Mouse (Mus musculus) T-helper 2 cell (primary cell): ENCODE results near the gene Atrn.
"Not testable (repeated sequence)": the region's sequence is repeated elsewhere in the genome, so short reads cannot be mapped to it uniquely, and the experiment has no call there.

Source experiments
- in situ Hi-C: fragments of 300-600 bp; cut with MboI, MseI; formaldehyde crosslinking; loops from one replicate; pipeline ENCODE4 v1.15.1; 2025; ENCODE audit warnings: high pct_unique_total_duplicates

Atrn gene

GRCm38 (mm10) chr2:130958906-130959305 is 52.6 kb downstream of the Atrn start:
- in situ Hi-C loops, result no loop called here

- in situ Hi-C loops, result no loop called here
Measured at GRCm38 (mm10) chr2:130961851-130962250, 55.6 kb downstream of the Atrn start.

- in situ Hi-C loops, result no loop called here
Measured at GRCm38 (mm10) chr2:130965042-130965441, 58.7 kb downstream of the Atrn start.

- in situ Hi-C loops, result no loop called here
Measured at GRCm38 (mm10) chr2:130971030-130971429, 64.7 kb downstream of the Atrn start.

GRCm38 (mm10) chr2:130972386-130972785 is 66.1 kb downstream of the Atrn start:
- in situ Hi-C loops, result no loop called here

GRCm38 (mm10) chr2:130974928-130975327 is 68.6 kb downstream of the Atrn start:
- in situ Hi-C loops, result no loop called here

GRCm38 (mm10) chr2:130977589-130977988 is 71.3 kb downstream of the Atrn start:
- in situ Hi-C loops, result no loop called here

GRCm38 (mm10) chr2:130978058-130978847 is 72.0 kb downstream of the Atrn start:
- in situ Hi-C loops, result no loop called here

GRCm38 (mm10) chr2:130979138-130979537 is 72.8 kb downstream of the Atrn start:
- in situ Hi-C loops, result no loop called here

- in situ Hi-C loops, result no loop called here
Measured at GRCm38 (mm10) chr2:130992818-130993217, 86.5 kb downstream of the Atrn start.

GRCm38 (mm10) chr2:131009123-131009522 is 102.8 kb downstream of the Atrn start:
- in situ Hi-C loops, result no loop called here

- in situ Hi-C loops, result no loop called here
Measured at GRCm38 (mm10) chr2:131010566-131010965, 104.3 kb downstream of the Atrn start.

GRCm38 (mm10) chr2:131025230-131025629 is 118.9 kb downstream of the Atrn start:
- in situ Hi-C loops, result no loop called here

GRCm38 (mm10) chr2:131026941-131027340 is 120.6 kb downstream of the Atrn start:
- in situ Hi-C loops, result no loop called here

GRCm38 (mm10) chr2:131029065-131029935 is 123.0 kb downstream of the Atrn start:
- in situ Hi-C loops, result no loop called here

- in situ Hi-C loops, result no loop called here
Measured at GRCm38 (mm10) chr2:131030561-131030960, 124.3 kb downstream of the Atrn start.

GRCm38 (mm10) chr2:131030998-131031397 is 124.7 kb downstream of the Atrn start:
- in situ Hi-C loops, result no loop called here

GRCm38 (mm10) chr2:131031406-131031805 is 125.1 kb downstream of the Atrn start:
- in situ Hi-C loops, result not testable (repeated sequence)

GRCm38 (mm10) chr2:131036343-131036742 is 130.0 kb downstream of the Atrn start:
- in situ Hi-C loops, result no loop called here

- in situ Hi-C loops, result no loop called here
Measured at GRCm38 (mm10) chr2:131036757-131037156, 130.5 kb downstream of the Atrn start.

- in situ Hi-C loops, result no loop called here
Measured at GRCm38 (mm10) chr2:131037226-131037990, 131.1 kb downstream of the Atrn start.

GRCm38 (mm10) chr2:131038197-131038596 is 131.9 kb downstream of the Atrn start:
- in situ Hi-C loops, result no loop called here
